Mouse (Mus musculus): Measurements from ENCODE around the gene Nudt2. TPM values are rescaled to one million over a fixed set of nuclear protein-coding genes. Genes with fewer than 3 reads are reported as not detected.

Gene Nudt2
- total RNA-seq, 2 experiments from 2014 or later, result 32.8 to 34.8 TPM

GRCm38 (mm10) chr4:41481601-41482017 is 16.7 kb downstream of the Nudt2 start:
- intact Hi-C loops (cut with DNase I), result no loop called here
- peak; percentile 40 to 62 for DNase-seq (ENCODE audit: extremely low spot score in 1 of 2, low spot score in 2 of 2)

- intact Hi-C loops (cut with DNase I), result no loop called here
- no peak for DNase-seq (ENCODE audit: extremely low spot score in 1 of 2, low spot score in 2 of 2)
Observed at GRCm38 (mm10) chr4:41492951-41493350, 28.0 kb downstream of the Nudt2 start.

- DNase-seq (ENCODE audit: extremely low spot score in 1 of 2, low spot score in 2 of 2), result no peak
- intact Hi-C loops (cut with DNase I), result no loop called here
Observed at GRCm38 (mm10) chr4:41493464-41494116, 28.6 kb downstream of the Nudt2 start.

GRCm38 (mm10) chr4:41494378-41494777 is 29.4 kb downstream of the Nudt2 start:
- DNase-seq (ENCODE audit: extremely low spot score in 1 of 2, low spot score in 2 of 2), result no peak
- intact Hi-C loops (cut with DNase I), result no loop called here

GRCm38 (mm10) chr4:41495076-41495475 is 30.1 kb downstream of the Nudt2 start:
- no peak for DNase-seq (ENCODE audit: extremely low spot score in 1 of 2, low spot score in 2 of 2)
- intact Hi-C loops (cut with DNase I), result no loop called here

- intact Hi-C loops (cut with DNase I), result no loop called here
- peak; percentile 50 to 81 for DNase-seq (ENCODE audit: extremely low spot score in 1 of 2, low spot score in 2 of 2)
Observed at GRCm38 (mm10) chr4:41495850-41496249, 30.9 kb downstream of the Nudt2 start.

GRCm38 (mm10) chr4:41497046-41497445 is 32.1 kb downstream of the Nudt2 start:
- intact Hi-C loops (cut with DNase I), result no loop called here
- DNase-seq (ENCODE audit: extremely low spot score in 1 of 2, low spot score in 2 of 2), result no peak

- peak in 1 of 2 experiments; percentile 54 for DNase-seq (ENCODE audit: extremely low spot score in 1 of 2, low spot score in 2 of 2)
- intact Hi-C loops (cut with DNase I), result no loop called here
Observed at GRCm38 (mm10) chr4:41497579-41497978, 32.6 kb downstream of the Nudt2 start.

- DNase-seq (ENCODE audit: extremely low spot score in 1 of 2, low spot score in 2 of 2), result no peak
- intact Hi-C loops (cut with DNase I), result no loop called here
Observed at GRCm38 (mm10) chr4:41497995-41498845, 33.3 kb downstream of the Nudt2 start.

- intact Hi-C loops (cut with DNase I), result no loop called here
- no peak for DNase-seq (ENCODE audit: extremely low spot score in 1 of 2, low spot score in 2 of 2)
Observed at GRCm38 (mm10) chr4:41498921-41499391, 34.0 kb downstream of the Nudt2 start.

GRCm38 (mm10) chr4:41499619-41500018 is 34.7 kb downstream of the Nudt2 start:
- no peak for DNase-seq (ENCODE audit: extremely low spot score in 1 of 2, low spot score in 2 of 2)
- intact Hi-C loops (cut with DNase I), result no loop called here

- intact Hi-C loops (cut with DNase I), result no loop called here
- DNase-seq (ENCODE audit: extremely low spot score in 1 of 2, low spot score in 2 of 2), result no peak
Observed at GRCm38 (mm10) chr4:41500787-41501186, 35.8 kb downstream of the Nudt2 start.

- intact Hi-C loops (cut with DNase I), result no loop called here
- DNase-seq (ENCODE audit: extremely low spot score in 1 of 2, low spot score in 2 of 2), result no peak
Observed at GRCm38 (mm10) chr4:41502171-41502940, 37.4 kb downstream of the Nudt2 start.

- DNase-seq (ENCODE audit: extremely low spot score in 1 of 2, low spot score in 2 of 2), result peak; percentile 92 to 98
- intact Hi-C loops (cut with DNase I), result no loop called here
Observed at GRCm38 (mm10) chr4:41502986-41503412, 38.0 kb downstream of the Nudt2 start, which contains the start of gene AI464131. AI464131 (minus strand) TSS chr4:41503076.

GRCm38 (mm10) chr4:41504325-41504724 is 39.4 kb downstream of the Nudt2 start:
- no peak for DNase-seq (ENCODE audit: extremely low spot score in 1 of 2, low spot score in 2 of 2)
- intact Hi-C loops (cut with DNase I), result no loop called here

- intact Hi-C loops (cut with DNase I), result loop anchor here (5.0 kb wide), 1 partner anchor 38 kb away; the partner anchor contains the start of gene Nudt2
- no peak for DNase-seq (ENCODE audit: extremely low spot score in 1 of 2, low spot score in 2 of 2)
Observed at GRCm38 (mm10) chr4:41505131-41505551, 40.2 kb downstream of the Nudt2 start.

GRCm38 (mm10) chr4:41506156-41506555 is 41.2 kb downstream of the Nudt2 start:
- intact Hi-C loops (cut with DNase I), result loop anchor here (5.0 kb wide), 1 partner anchor 39 kb away; the partner anchor contains the start of gene Nudt2
- DNase-seq (ENCODE audit: extremely low spot score in 1 of 2, low spot score in 2 of 2), result peak; percentile 47 to 77

GRCm38 (mm10) chr4:41506906-41507305 is 42.0 kb downstream of the Nudt2 start:
- peak; percentile 76 to 90 for DNase-seq (ENCODE audit: extremely low spot score in 1 of 2, low spot score in 2 of 2)

More at GRCm38 (mm10) chr4:41506906-41507305, 42.0 kb downstream of the Nudt2 start:
- intact Hi-C loops (cut with DNase I), result loop anchor here (5.0 kb wide), 1 partner anchor 40 kb away; the partner anchor contains the start of gene Nudt2
